Mouse (Mus musculus) cerebellum, postnatal 4 days (tissue): Measurements from ENCODE around the gene Oosp1.

Source experiments
- DNase-seq, 2 experiments: peaks; one replicate each; pipeline ENCODE4 v3.0.0; 2022; ENCODE audit warnings: low spot score in 2 of 2, mixed read lengths in 1 of 2

The Oosp1 gene

GRCm38 (mm10) chr19:11617983-11618382, 73.0 kb downstream of the Oosp1 start:
- DNase-seq, result no peak
